Mouse (Mus musculus) layer of hippocampus, postnatal 14 days (tissue): ENCODE data around the gene Gm2888. TPM values are rescaled to one million over a fixed set of nuclear protein-coding genes. Genes with fewer than 3 reads are reported as not detected.
A peak's percentile ranks its signal among the peaks of the same experiment; 100 is the strongest.
"Not testable (repeated sequence)": the region's sequence is repeated elsewhere in the genome, so short reads cannot be mapped to it uniquely, and the experiment has no call there.

ENCODE experiments used
- DNase-seq, 2 experiments: peaks; one replicate each; pipeline ENCODE4 v3.0.0; 2021 to 2022; ENCODE audit warnings: low spot score in 2 of 2, mixed read lengths in 1 of 2
- long read RNA-seq, 2 experiments: library from polyadenylated mRNA; stranded (forward); transcript quantifications; one replicate each; pipeline ENCODE4 v2.0.0; 2021
- total RNA-seq, 2 experiments: library from RNA; stranded (reverse); gene quantifications; 2 replicates each; pipeline ENCODE4 v1.2.3; 2021

Gm2888 gene
- total RNA-seq = not detected
- long read RNA-seq, experiment 1 = 0 reads
- long read RNA-seq, experiment 2 = 0 reads

- not testable (repeated sequence) for DNase-seq
These were observed at the start of gene Gm2888 for GRCm38 (mm10) chr14:3029702-3030101. Gene Gm2888 (plus strand): TSS chr14:3030002.

DNA sequence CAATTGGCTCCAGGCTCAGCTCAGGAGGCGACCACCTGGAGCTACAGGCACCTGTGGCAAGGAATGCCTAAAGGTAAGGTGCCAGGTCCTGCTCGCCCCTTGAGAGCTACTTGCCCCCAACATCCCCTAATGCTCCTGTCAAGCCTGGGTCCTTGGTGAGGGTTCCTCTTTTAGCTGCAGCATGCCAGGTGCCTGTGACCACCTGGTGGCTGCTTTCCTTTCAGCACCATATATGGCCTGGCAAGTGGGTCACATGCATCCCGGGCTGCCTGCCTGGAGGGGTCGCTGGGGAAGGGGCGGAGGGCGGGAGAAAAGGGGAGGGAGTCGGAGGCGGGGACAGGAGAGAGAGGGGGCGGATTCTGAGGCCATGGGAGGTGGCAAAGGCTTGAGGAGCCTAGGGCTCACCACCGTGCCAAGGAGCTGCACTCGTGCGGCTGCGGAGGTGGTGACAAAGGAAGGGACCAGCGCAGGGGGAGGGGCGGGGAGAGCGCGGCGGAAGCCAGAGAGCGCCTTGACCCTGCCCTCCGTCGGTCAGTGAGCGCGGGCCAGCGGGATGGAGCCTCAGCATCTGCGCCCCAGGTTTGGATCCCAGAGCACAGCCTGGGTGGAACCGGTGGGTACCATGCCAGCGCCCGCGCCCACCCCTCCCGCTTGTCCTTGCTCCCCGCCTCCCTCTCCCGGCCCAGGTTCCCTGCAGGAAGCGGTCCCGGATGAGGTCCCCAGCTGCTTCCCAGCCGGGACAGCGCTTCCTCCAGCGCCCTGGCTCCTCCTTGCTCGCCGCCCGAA lies 19.1 kb downstream of the Gm2888 start, which contains the start of gene Gm2897:
Gene Gm2897 (plus strand): TSS at position 559 of the 786 bp plus-strand sequence.
- DNase-seq = peak in 1 of 2 experiments; percentile 1

- peak in 1 of 2 experiments; percentile 6 for DNase-seq
These were observed 19.7 kb downstream of the Gm2888 start for GRCm38 (mm10) chr14:3049513-3049800.

GRCm38 (mm10) chr14:3050087-3050486 lies 20.3 kb downstream of the Gm2888 start:
- peak in 1 of 2 experiments; percentile 3 for DNase-seq

Other genes with a start within 250 kb of the Gm2888 start
- 1 to 10 TPM in 1 of 2 experiments, under 1 TPM in 1; 0.55 to 1.5 TPM for gene Gm2897, start 19.3 kb downstream of the Gm2888 start, total RNA-seq
- not detected for gene Gm10340, start 104.0 kb downstream of the Gm2888 start, total RNA-seq
- not detected for gene Gm5795, start 158.3 kb downstream of the Gm2888 start, total RNA-seq
- 1 to 10 TPM; 5.0 TPM for gene D830030K20Rik, start 178.5 kb downstream of the Gm2888 start, total RNA-seq